Mouse (Mus musculus): Measurements from ENCODE around the gene Zp1.

- peak; percentile 62 for TF ChIP-seq CTCF (IDR thresholded peaks at IDR 0.05; ENCODE audit: low read depth, low read length)
- TF ChIP-seq POLR2A (IDR thresholded peaks at IDR 0.05; ENCODE audit: extremely low read depth, insufficient read depth, low read length), result no peak
These were observed 38.9 kb upstream of the Zp1 start for GRCm38 (mm10) chr19:10959085-10959977.
